Mouse (Mus musculus) spleen, adult 2 months (tissue): Measurements from ENCODE around the gene Cort. TPM values are rescaled to one million over a fixed set of nuclear protein-coding genes. Genes with fewer than 3 reads are reported as not detected.

Experiments used
- DNase-seq, 2 experiments: peaks; one replicate each; pipeline versions ENCODE4 v3.0.0 to v3.0.0-alpha.2; 2012 to 2021; ENCODE audit warnings: low spot score in 2 of 2, low read depth in 1 of 2
- H3K27ac ChIP-seq: fragments of 200-500 bp; 2 replicates; pipeline ENCODE4 v1.5.1; 2012; ENCODE audit warnings: low read length, inconsistent platforms; ENCODE audit not compliant: insufficient read depth
- H3K27me3 ChIP-seq: fragments of 200-500 bp; 2 replicates; pipeline ENCODE4 v1.6.1; 2012; ENCODE audit warnings: mild to moderate bottlenecking, moderate library complexity, low read length, inconsistent platforms; ENCODE audit not compliant: control insufficient read depth, insufficient read depth
- H3K36me3 ChIP-seq: fragments of 200-500 bp; 2 replicates; pipeline ENCODE4 v1.6.1; 2012; ENCODE audit warnings: mild to moderate bottlenecking, low read length, inconsistent platforms; ENCODE audit not compliant: control insufficient read depth, insufficient read depth
- H3K4me1 ChIP-seq: fragments of 200-500 bp; 2 replicates; pipeline ENCODE4 v1.6.1; 2011; ENCODE audit warnings: inconsistent platforms; ENCODE audit not compliant: control insufficient read depth, insufficient read depth, insufficient read length
- H3K4me3 ChIP-seq: fragments of 200-500 bp; 2 replicates; pipeline ENCODE4 v1.5.1; 2011; ENCODE audit warnings: mild to moderate bottlenecking, inconsistent platforms; ENCODE audit not compliant: insufficient read depth, insufficient read length; ENCODE audit errors: extremely low read depth
- CTCF ChIP-seq: fragments of 200-500 bp; IDR thresholded peaks from 2 replicates; pipeline ENCODE4 v1.5.1; 2011; ENCODE audit warnings: mild to moderate bottlenecking, inconsistent platforms; ENCODE audit not compliant: insufficient read depth, insufficient read length, insufficient replicate concordance; ENCODE audit errors: extremely low read depth
- POLR2A ChIP-seq: fragments of 200-500 bp; IDR thresholded peaks from 2 replicates; pipeline ENCODE4 v1.6.1; 2011; ENCODE audit warnings: low read depth, low read length, inconsistent platforms
- WGBS: fragments of 180-500 bp; shearing (Covaris S2); methylation state at CpG from one replicate; pipeline ENCODE4 v1.1.7; 2018; 5-methylcytosine and 5-hydroxymethylcytosine counted together
- polyA plus RNA-seq: library from polyadenylated mRNA; depleted of rRNA; stranded (reverse); fragments of >200 nt; gene quantifications from 2 replicates; pipeline ENCODE4 v1.2.3, GENCODE M21; 2012

Cort gene
- polyA plus RNA-seq, 1 experiment, result 0.53 TPM

- Histone ChIP-seq H3K27ac (no peak overlapping the region), H3K4me1 (no peaks in the 10 kb centered on the region), H3K36me3 (peaks cover 37% of the 10 kb centered on the region), H3K4me3 (no peak overlapping the region), H3K27me3 (no peaks in the 10 kb centered on the region)
- 90% methylated on average over 2 of the region's 2 CpGs for WGBS
- TF ChIP-seq CTCF, result no peak
- no peak for TF ChIP-seq POLR2A
- DNase-seq, result no peak
Observed at GRCm38 (mm10) chr4:149159203-149159602, 32.6 kb upstream of the Cort start.

GRCm38 (mm10) chr4:149157415-149157973 lies 30.9 kb upstream of the Cort start:
- TF ChIP-seq CTCF (no peak), POLR2A (no peak)
- Histone ChIP-seq H3K27me3 (no peaks in the 10 kb centered on the region), H3K4me3 (no peak overlapping the region), H3K4me1 (no peaks in the 10 kb centered on the region), H3K27ac (no peak overlapping the region), H3K36me3 (peaks cover 50% of the 10 kb centered on the region)
- 94% methylated on average over 8 of the region's 8 CpGs for WGBS
- no peak for DNase-seq

- Histone ChIP-seq H3K27me3 (no peaks in the 10 kb centered on the region), H3K4me1 (no peaks in the 10 kb centered on the region), H3K4me3 (no peak overlapping the region), H3K36me3 (peaks cover 55% of the 10 kb centered on the region), H3K27ac (no peak overlapping the region)
- 80% methylated on average over 6 of the region's 6 CpGs for WGBS
- no peak for TF ChIP-seq CTCF
- no peak for TF ChIP-seq POLR2A
- no peak for DNase-seq
Observed at GRCm38 (mm10) chr4:149155711-149156110, 29.1 kb upstream of the Cort start.

GRCm38 (mm10) chr4:149154859-149155258 lies 28.3 kb upstream of the Cort start:
- whole genome bisulfite sequencing, result 97% methylated on average over 7 of the region's 7 CpGs
- no peaks in the 10 kb centered on the region for H3K27me3 ChIP-seq
- TF ChIP-seq POLR2A, result no peak
- TF ChIP-seq CTCF, result no peak
- no peak overlapping the region for H3K27ac ChIP-seq
- H3K4me3 ChIP-seq, result no peak overlapping the region
- H3K36me3 ChIP-seq, result peaks cover 53% of the 10 kb centered on the region
- H3K4me1 ChIP-seq, result no peaks in the 10 kb centered on the region
- no peak for DNase-seq

- no peak for DNase-seq
- H3K36me3 ChIP-seq, result peaks cover 38% of the 10 kb centered on the region
- no peak overlapping the region for H3K4me3 ChIP-seq
- no peak overlapping the region for H3K27ac ChIP-seq
- TF ChIP-seq POLR2A (no peak), CTCF (no peak)
- no peaks in the 10 kb centered on the region for H3K27me3 ChIP-seq
- H3K4me1 ChIP-seq, result peaks cover 7% of the 10 kb centered on the region; the same call in 1 of the 2 replicates
- 93% methylated on average over 11 of the region's 11 CpGs for WGBS
Observed at GRCm38 (mm10) chr4:149150721-149151120, 24.2 kb upstream of the Cort start.

- DNase-seq, result no peak
- Histone ChIP-seq H3K4me3 (no peak overlapping the region), H3K27me3 (no peaks in the 10 kb centered on the region), H3K36me3 (peaks cover 38% of the 10 kb centered on the region), H3K27ac (no peak overlapping the region), H3K4me1 (peaks cover 7% of the 10 kb centered on the region; the same call in 1 of the 2 replicates)
- no peak for TF ChIP-seq CTCF
- TF ChIP-seq POLR2A, result no peak
- WGBS, result 83% methylated on average over 11 of the region's 11 CpGs
Observed at GRCm38 (mm10) chr4:149150256-149150655, 23.7 kb upstream of the Cort start.

GRCm38 (mm10) chr4:149149611-149150010 lies 23.0 kb upstream of the Cort start:
- DNase-seq, result no peak
- peaks cover 33% of the 10 kb centered on the region for H3K36me3 ChIP-seq
- TF ChIP-seq POLR2A, result no peak
- TF ChIP-seq CTCF, result no peak

More at GRCm38 (mm10) chr4:149149611-149150010, 23.0 kb upstream of the Cort start:
- H3K27me3 ChIP-seq, result no peaks in the 10 kb centered on the region
- peaks cover 7% of the 10 kb centered on the region; the same call in 1 of the 2 replicates for H3K4me1 ChIP-seq
- no peak overlapping the region for H3K4me3 ChIP-seq
- no peak overlapping the region for H3K27ac ChIP-seq
- 92% methylated on average over 7 of the region's 7 CpGs for WGBS
